Mouse (Mus musculus) intestine, embryonic 15.5 days (tissue): Measurements from ENCODE around the gene Gm17349. TPM values are rescaled to one million over a fixed set of nuclear protein-coding genes. Genes with fewer than 3 reads are reported as not detected.

Experiments used
- ATAC-seq: fragments of 200-750 bp; cut with Nextera tagmentation; 2 replicates; pipeline ENCODE4 v1.8.0; 2017; ENCODE audit warnings: moderate TSS enrichment, moderate library complexity
- H3K27ac ChIP-seq: fragments of 300-500 bp; sonication (generic); 2 replicates; pipeline ENCODE4 v1.5.1; 2015; ENCODE audit warnings: mild to moderate bottlenecking, inconsistent platforms
- H3K27me3 ChIP-seq: fragments of 300-500 bp; sonication (generic); replicated peaks from 2 replicates; pipeline ENCODE4 v1.6.1; 2015; ENCODE audit warnings: inconsistent platforms
- H3K36me3 ChIP-seq: fragments of 300-500 bp; sonication (generic); 2 replicates; pipeline ENCODE4 v1.6.1; 2015; ENCODE audit warnings: inconsistent platforms
- H3K4me1 ChIP-seq: fragments of 300-500 bp; sonication (generic); replicated peaks from 2 replicates; pipeline ENCODE4 v1.6.1; 2015; ENCODE audit warnings: inconsistent platforms
- H3K4me2 ChIP-seq: fragments of 300-500 bp; sonication (generic); replicated peaks from 2 replicates; pipeline ENCODE4 v1.6.1; 2015; ENCODE audit warnings: mild to moderate bottlenecking, inconsistent platforms
- H3K4me3 ChIP-seq: fragments of 300-500 bp; sonication (generic); replicated peaks from 2 replicates; pipeline ENCODE4 v1.5.1; 2015; ENCODE audit warnings: inconsistent platforms
- H3K9ac ChIP-seq: fragments of 300-500 bp; sonication (generic); 2 replicates; pipeline ENCODE4 v1.6.1; 2015; ENCODE audit warnings: inconsistent platforms
- H3K9me3 ChIP-seq: fragments of 300-500 bp; sonication (generic); 2 replicates; pipeline ENCODE4 v1.6.1; 2016; ENCODE audit warnings: inconsistent platforms
- WGBS: fragments of 180-500 bp; shearing (Covaris S2); methylation state at CpG from one replicate; pipeline ENCODE4 v1.1.7; 2015; 5-methylcytosine and 5-hydroxymethylcytosine counted together
- polyA plus RNA-seq: library from polyadenylated mRNA; unstranded; fragments of >200 nt; fragmentation: Nextera tagmentation; extraction: Ambion mirVana; gene quantifications from 2 replicates; pipeline ENCODE4 v1.2.1, GENCODE M21; 2015

Gene Gm17349
- polyA plus RNA-seq, 1 experiment from 2014 or later, result not detected

DNA sequence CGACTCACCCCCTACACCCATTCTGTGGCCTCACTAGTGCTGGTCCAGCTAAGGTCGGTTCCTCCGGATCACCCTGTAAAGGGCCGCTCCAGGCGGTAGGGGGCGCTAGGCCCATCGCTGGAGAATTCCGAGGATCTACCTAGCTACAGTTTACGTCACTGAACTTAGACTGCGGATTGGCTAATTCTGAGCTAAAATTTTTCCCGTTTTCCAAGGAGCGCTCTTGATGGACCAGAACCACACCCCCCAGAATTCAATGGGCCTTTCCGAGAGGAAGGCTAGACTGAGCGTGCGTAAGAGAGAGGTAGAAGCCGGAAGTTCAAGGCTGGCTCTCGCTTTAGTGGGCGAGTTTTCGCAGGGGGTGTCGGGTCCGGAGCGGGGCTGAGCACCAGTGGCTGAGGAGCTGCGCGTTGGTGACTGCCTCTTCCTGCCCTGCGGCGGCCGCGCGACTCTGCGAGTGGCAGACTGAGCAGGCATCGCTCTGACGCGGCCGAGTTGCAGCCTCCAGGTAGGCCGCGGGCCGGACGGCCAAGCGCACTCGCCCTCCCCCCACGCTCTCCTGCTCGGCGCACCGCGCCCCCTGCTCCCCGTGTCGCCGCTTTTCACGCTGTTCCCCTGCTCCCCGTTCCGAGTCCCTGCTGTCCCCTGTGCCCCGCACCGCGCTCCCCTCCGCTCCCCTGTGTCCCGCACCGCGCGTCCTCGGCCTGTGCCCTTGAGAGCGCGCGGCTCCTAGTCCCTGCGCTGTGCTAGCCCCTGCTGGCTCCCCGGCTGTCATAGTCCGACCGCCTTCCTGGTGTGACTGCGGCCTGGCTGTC is 20.3 kb upstream of the Gm17349 start, which contains the start of gene Cox14:
TSS of gene Cox14 (plus strand) at position 278 of the 815 bp plus-strand sequence.
- Histone ChIP-seq H3K9ac (peak within 1 kb of the TSS; percentile 95), H3K27ac (peak within 1 kb of the TSS; percentile 93), H3K9me3 (no peaks in the 10 kb centered on the region), H3K4me2 (peak within 1 kb of the TSS; percentile 78), H3K4me3 (peak within 1 kb of the TSS; percentile 99), H3K27me3 (no peaks in the 10 kb centered on the region), H3K4me1 (peaks cover 28% of the 10 kb centered on the region), H3K36me3 (peaks cover 20% of the 10 kb centered on the region)
- under 1% methylated on average over 63 of the region's 68 CpGs for WGBS
- peak; percentile 95 for ATAC-seq

DNA sequence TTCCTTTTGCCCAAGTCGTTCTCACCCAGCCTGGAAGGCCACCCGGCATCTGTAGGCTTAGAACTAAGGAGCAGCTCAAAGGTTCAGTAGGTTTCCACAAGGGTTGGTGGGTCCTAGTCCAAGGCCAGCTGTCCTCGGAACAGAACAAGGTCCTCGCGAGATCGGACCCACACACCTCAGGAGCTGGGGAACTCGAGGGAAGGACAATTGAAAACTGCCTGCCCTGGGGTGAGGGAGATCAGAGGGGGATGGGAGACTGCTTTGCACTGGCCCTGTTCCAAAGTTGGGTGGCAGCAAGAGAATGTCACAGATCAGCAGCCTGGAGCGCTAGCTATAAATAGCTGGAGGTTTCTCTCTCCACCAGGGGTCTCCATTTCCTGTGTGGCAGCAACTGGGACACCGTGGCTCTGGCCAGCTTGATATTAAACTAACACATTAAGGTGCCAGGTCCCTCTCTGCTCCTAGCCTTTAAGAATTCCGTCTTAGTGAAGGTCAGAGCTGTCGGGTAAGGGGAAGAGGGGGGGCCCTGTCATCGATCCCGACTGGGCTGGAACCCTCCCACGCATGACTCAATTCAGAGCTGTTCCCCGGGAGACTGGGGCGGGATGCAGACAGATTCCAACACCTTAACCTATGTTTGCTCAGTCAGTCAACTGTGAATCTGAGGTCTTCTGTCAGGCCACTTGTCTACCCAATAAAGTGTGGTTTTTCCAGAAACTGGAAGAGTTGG is 19.2 kb upstream of the Gm17349 start:
- Histone ChIP-seq H3K9me3 (no peaks in the 10 kb centered on the region), H3K36me3 (peaks cover 20% of the 10 kb centered on the region)
- WGBS, result 9% methylated on average over 16 of the region's 16 CpGs

DNA sequence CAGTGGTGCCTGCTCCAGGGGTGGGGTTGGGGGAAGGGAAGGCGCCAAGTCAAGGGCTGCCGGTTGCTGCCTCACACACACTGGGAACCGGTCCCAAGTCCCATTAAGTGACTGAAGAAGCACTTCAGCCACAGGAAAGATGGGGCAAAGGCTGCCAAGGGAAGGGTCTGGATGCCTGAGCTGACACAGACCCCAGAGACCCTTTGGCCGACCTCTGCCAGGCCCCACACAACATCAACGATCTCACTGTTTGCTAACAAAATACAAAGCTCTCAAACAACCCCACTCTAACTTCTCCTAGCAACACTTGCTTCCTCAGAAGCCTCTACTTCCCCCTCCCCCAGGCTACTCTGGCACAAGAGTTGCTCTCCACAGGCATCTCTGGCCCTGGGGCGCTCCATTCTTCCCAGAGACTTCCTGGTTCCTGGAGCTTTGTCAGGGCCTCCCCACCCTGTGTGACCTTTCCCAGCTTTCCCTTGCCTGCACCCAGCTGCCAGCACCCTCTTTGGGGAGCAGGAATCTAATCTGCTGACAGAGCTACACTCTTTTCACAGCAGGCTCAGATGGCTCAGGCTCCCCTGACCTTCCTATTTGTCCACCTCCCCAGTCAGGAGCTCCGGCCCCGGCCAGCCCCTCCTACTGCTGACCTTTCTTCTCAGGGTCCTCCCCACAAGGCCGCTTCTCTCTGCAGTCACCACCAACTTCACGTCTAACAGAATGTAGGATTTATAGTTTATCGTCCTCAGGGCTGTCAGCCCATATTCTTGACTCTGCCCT is 18.4 kb upstream of the Gm17349 start:
- peak; percentile 23; the same call in 1 of the 2 replicates for ATAC-seq
- H3K36me3 ChIP-seq, result peaks cover 13% of the 10 kb centered on the region
- H3K4me3 ChIP-seq, result no peak overlapping the region
- H3K9ac ChIP-seq, result no peak overlapping the region
- 27% methylated on average over 11 of the region's 11 CpGs for WGBS
- peaks cover 28% of the 10 kb centered on the region for H3K4me1 ChIP-seq
- H3K27ac ChIP-seq, result peak overlapping the region; percentile 61
- H3K9me3 ChIP-seq, result no peaks in the 10 kb centered on the region
- H3K27me3 ChIP-seq, result no peaks in the 10 kb centered on the region
- H3K4me2 ChIP-seq, result peak overlapping the region; percentile 77

More for the DNA sequence above, 19.2 kb upstream of the Gm17349 start:
- Histone ChIP-seq H3K4me1 (peaks cover 28% of the 10 kb centered on the region), H3K27me3 (no peaks in the 10 kb centered on the region), H3K4me3 (peak overlapping the region; percentile 99), H3K4me2 (peak overlapping the region; percentile 77), H3K27ac (peak overlapping the region; percentile 61), H3K9ac (no peak overlapping the region)
- peak; percentile 35 for ATAC-seq

DNA sequence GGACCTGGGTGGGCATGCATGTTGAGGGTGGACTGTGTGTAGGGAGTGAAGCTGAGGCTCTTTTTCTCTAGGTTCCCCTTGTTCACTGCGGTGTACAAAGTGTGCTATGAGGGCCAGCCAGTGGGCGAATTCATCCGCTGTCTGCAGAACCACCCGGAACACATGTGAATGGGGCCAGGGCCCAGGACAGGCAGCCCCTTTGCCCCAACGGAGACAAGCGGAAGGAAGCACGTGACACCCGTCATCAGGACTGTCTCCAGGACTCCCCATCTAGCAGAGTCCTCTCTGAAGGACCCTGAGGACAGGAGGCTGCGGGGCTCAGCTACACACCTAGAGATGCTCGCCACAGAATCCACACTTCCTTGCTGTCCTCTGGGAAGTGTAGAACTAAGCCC is 17.8 kb upstream of the Gm17349 start:
- H3K4me3 ChIP-seq, result no peak overlapping the region
- no peak for ATAC-seq
- H3K27me3 ChIP-seq, result no peaks in the 10 kb centered on the region
- H3K9me3 ChIP-seq, result no peaks in the 10 kb centered on the region
- 62% methylated on average over 10 of the region's 10 CpGs for WGBS
- peak overlapping the region; percentile 61 for H3K27ac ChIP-seq
- H3K4me1 ChIP-seq, result peaks cover 30% of the 10 kb centered on the region
- peaks cover 7% of the 10 kb centered on the region for H3K36me3 ChIP-seq
- H3K9ac ChIP-seq, result no peak overlapping the region
- 0 out of 2 replicates have a peak overlapping the region, but pooled peaks have one; percentile 7 for H3K4me2 ChIP-seq

GRCm38 (mm10) chr15:99721921-99722743 is 16.8 kb upstream of the Gm17349 start:
- H3K4me1 ChIP-seq, result peaks cover 37% of the 10 kb centered on the region
- no peak for ATAC-seq
- WGBS, result 81% methylated on average over 25 of the region's 25 CpGs

GRCm38 (mm10) chr15:99719865-99720264 is 14.6 kb upstream of the Gm17349 start:
- H3K27ac ChIP-seq, result no peak overlapping the region
- no peaks in the 10 kb centered on the region for H3K36me3 ChIP-seq
- no peak overlapping the region for H3K9ac ChIP-seq
- peaks cover 37% of the 10 kb centered on the region for H3K4me1 ChIP-seq
- WGBS, result 78% methylated on average over 8 of the region's 8 CpGs
- H3K4me3 ChIP-seq, result no peak overlapping the region
- no peak overlapping the region for H3K4me2 ChIP-seq
- H3K27me3 ChIP-seq, result no peaks in the 10 kb centered on the region
- no peak for ATAC-seq
- no peaks in the 10 kb centered on the region for H3K9me3 ChIP-seq

More at GRCm38 (mm10) chr15:99721921-99722743, 16.8 kb upstream of the Gm17349 start:
- H3K9me3 ChIP-seq, result no peaks in the 10 kb centered on the region
- no peaks in the 10 kb centered on the region for H3K27me3 ChIP-seq
- no peak overlapping the region for H3K27ac ChIP-seq
- H3K9ac ChIP-seq, result no peak overlapping the region
- no peak overlapping the region for H3K4me2 ChIP-seq
- H3K36me3 ChIP-seq, result no peaks in the 10 kb centered on the region
- no peak overlapping the region for H3K4me3 ChIP-seq

DNA sequence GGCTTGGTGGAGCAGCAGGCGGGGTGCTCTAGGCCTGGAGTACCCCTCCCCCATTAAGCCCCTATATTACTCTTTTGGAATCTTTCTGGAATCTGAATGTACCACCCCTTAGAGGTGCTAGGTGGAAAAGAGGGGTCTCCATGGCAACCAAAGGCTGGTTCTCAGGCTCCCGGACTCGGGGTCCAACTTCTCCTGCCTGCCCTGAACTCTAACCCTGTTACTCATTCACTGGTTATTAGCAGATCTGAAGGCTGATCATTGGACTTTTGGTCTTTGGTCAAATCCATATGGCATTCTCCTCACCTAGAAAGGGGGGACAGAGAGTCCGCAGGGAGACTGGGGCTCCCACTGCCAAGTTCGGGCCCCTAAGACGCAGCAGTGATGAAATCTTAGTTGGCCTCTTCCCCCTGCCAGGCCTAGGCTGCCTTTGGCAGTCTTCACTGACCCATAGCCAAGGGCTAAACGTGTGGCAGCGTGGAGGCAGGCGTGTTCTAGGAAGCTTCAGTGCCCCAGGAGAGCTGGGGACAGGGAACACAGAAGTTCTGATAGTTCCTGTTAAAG is 13.3 kb upstream of the Gm17349 start:
- peak; percentile 57 for ATAC-seq
- Histone ChIP-seq H3K9me3 (no peaks in the 10 kb centered on the region), H3K4me2 (peak overlapping the region; percentile 40), H3K27me3 (no peaks in the 10 kb centered on the region), H3K36me3 (0 out of 2 replicates have a peak, but pooled peaks cover 3% of the 10 kb centered on the region), H3K4me1 (peaks cover 24% of the 10 kb centered on the region), H3K27ac (peak overlapping the region; percentile 62; the same call in 1 of the 2 replicates), H3K9ac (no peak overlapping the region), H3K4me3 (no peak overlapping the region)
- 78% methylated on average over 9 of the region's 9 CpGs for WGBS

- H3K4me2 ChIP-seq, result peak within 1 kb of the TSS; percentile 40; the same call in 1 of the 2 replicates
- peaks cover 16% of the 10 kb centered on the region for H3K4me1 ChIP-seq
- no peak within 1 kb of the TSS for H3K9ac ChIP-seq
- 65% methylated on average over 26 of the region's 26 CpGs for WGBS
- H3K9me3 ChIP-seq, result no peaks in the 10 kb centered on the region
- peak within 1 kb of the TSS; percentile 62 for H3K27ac ChIP-seq
- H3K4me3 ChIP-seq, result no peak within 1 kb of the TSS
- ATAC-seq, result no peak
- no peaks in the 10 kb centered on the region for H3K27me3 ChIP-seq
- peaks cover 7% of the 10 kb centered on the region for H3K36me3 ChIP-seq
Observed at GRCm38 (mm10) chr15:99717386-99718334, 12.4 kb upstream of the Gm17349 start, which contains the start of gene Gpd1. Gene Gpd1, plus strand, starts transcription at chr15:99717515.

DNA sequence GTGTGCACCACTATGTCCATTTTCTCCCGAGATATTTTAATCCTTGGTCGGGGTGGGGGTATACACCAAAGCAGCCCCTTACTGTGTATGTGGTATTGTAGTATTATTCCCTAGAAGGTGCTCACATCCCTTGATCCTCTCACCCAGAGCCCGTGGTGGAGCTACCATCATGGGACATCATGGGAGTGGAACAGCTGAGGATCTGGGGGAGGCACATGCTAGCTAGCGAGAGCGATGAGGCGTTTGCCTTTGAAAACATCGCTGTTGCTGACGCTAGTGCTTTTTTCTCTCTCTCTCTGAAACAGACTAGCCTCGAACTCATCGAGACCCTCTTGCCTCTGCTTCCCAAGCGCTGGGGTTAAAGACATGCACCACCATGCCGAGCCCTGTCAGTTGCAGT is 11.5 kb upstream of the Gm17349 start:
- Histone ChIP-seq H3K9ac (no peak overlapping the region), H3K9me3 (no peaks in the 10 kb centered on the region), H3K4me3 (no peak overlapping the region), H3K36me3 (peaks cover 16% of the 10 kb centered on the region), H3K27me3 (no peaks in the 10 kb centered on the region), H3K4me1 (peaks cover 16% of the 10 kb centered on the region), H3K4me2 (no peak overlapping the region), H3K27ac (no peak overlapping the region)
- WGBS, result 89% methylated on average over 12 of the region's 12 CpGs
- ATAC-seq, result no peak

- Histone ChIP-seq H3K9ac (no peak overlapping the region), H3K9me3 (no peaks in the 10 kb centered on the region), H3K4me3 (no peak overlapping the region), H3K27ac (no peak overlapping the region), H3K4me2 (no peak overlapping the region), H3K27me3 (no peaks in the 10 kb centered on the region), H3K4me1 (peaks cover 16% of the 10 kb centered on the region), H3K36me3 (peaks cover 22% of the 10 kb centered on the region)
- WGBS, result 65% methylated on average over 11 of the region's 11 CpGs
- ATAC-seq, result no peak
Observed at GRCm38 (mm10) chr15:99715982-99716746, 10.9 kb upstream of the Gm17349 start.
